Mouse (Mus musculus) thymus, adult 2 months (tissue): ENCODE results near the gene Tnfsf10. TPM values are rescaled to one million over a fixed set of nuclear protein-coding genes. Genes with fewer than 3 reads are reported as not detected.

Experiments
- DNase-seq: peaks from one replicate; pipeline ENCODE4 v3.0.0; 2021
- H3K27ac ChIP-seq: fragments of 200-500 bp; 2 replicates; pipeline ENCODE4 v1.5.1; 2012; ENCODE audit warnings: low read length, control low read depth; ENCODE audit not compliant: control insufficient read depth, insufficient read depth
- H3K27me3 ChIP-seq: fragments of 200-500 bp; 2 replicates; pipeline ENCODE4 v1.6.1; 2012; ENCODE audit warnings: mild to moderate bottlenecking, low read length, moderate library complexity, mixed read lengths; ENCODE audit not compliant: control insufficient read depth, insufficient read depth
- H3K36me3 ChIP-seq: fragments of 200-500 bp; 2 replicates; pipeline ENCODE4 v1.6.1; 2012; ENCODE audit warnings: mild to moderate bottlenecking, low read length, moderate library complexity; ENCODE audit not compliant: control insufficient read depth, insufficient read depth
- H3K4me1 ChIP-seq: fragments of 200-500 bp; replicated peaks from 2 replicates; pipeline ENCODE4 v1.6.1; 2012; ENCODE audit warnings: low read length; ENCODE audit not compliant: control insufficient read depth, insufficient read depth
- H3K4me3 ChIP-seq: fragments of 200-500 bp; 2 replicates; pipeline ENCODE4 v1.5.1; 2012; ENCODE audit warnings: mild to moderate bottlenecking, low read length, control low read depth, moderate library complexity; ENCODE audit not compliant: control insufficient read depth, insufficient read depth
- CTCF ChIP-seq: fragments of 200-500 bp; IDR thresholded peaks from 2 replicates; pipeline ENCODE4 v1.5.1; 2012; ENCODE audit warnings: mild to moderate bottlenecking, control low read depth, low read length, moderate library complexity, borderline replicate concordance; ENCODE audit not compliant: control insufficient read depth, poor library complexity, insufficient read depth; ENCODE audit errors: extremely low read depth
- POLR2A ChIP-seq: fragments of 200-500 bp; IDR thresholded peaks from 2 replicates; pipeline ENCODE4 v1.6.1; 2012; ENCODE audit warnings: mild to moderate bottlenecking, low read length, control low read depth, moderate library complexity; ENCODE audit not compliant: control insufficient read depth, poor library complexity, insufficient read depth; ENCODE audit errors: extremely low read depth
- WGBS: fragments of 180-500 bp; shearing (Covaris S2); methylation state at CpG from one replicate; pipeline ENCODE4 v1.1.7; 2018; 5-methylcytosine and 5-hydroxymethylcytosine counted together
- polyA plus RNA-seq: library from polyadenylated mRNA; depleted of rRNA; stranded (reverse); fragments of >200 nt; gene quantifications from 2 replicates; pipeline ENCODE4 v1.2.3, GENCODE M21; 2012

Gene Tnfsf10
- polyA plus RNA-seq, 1 experiment: 6.3 TPM

GRCm38 (mm10) chr3:27342462-27342861 lies 25.6 kb downstream of the Tnfsf10 start:
- no peaks in the 10 kb centered on the region for H3K4me1 ChIP-seq

GRCm38 (mm10) chr3:27345526-27345925 lies 28.7 kb downstream of the Tnfsf10 start:
- Histone ChIP-seq H3K36me3 (no peaks in the 10 kb centered on the region), H3K27me3 (no peaks in the 10 kb centered on the region), H3K4me3 (no peak overlapping the region), H3K4me1 (no peaks in the 10 kb centered on the region), H3K27ac (no peak overlapping the region)
- TF ChIP-seq POLR2A (no peak), CTCF (peak; percentile 58; the same call in 1 of the 2 replicates)
- 17% methylated on average over 6 of the region's 6 CpGs for WGBS
- DNase-seq: peak; percentile 84

More at GRCm38 (mm10) chr3:27342462-27342861, 25.6 kb downstream of the Tnfsf10 start:
- no peak for TF ChIP-seq POLR2A
- no peak for TF ChIP-seq CTCF
- Histone ChIP-seq H3K4me3 (no peak overlapping the region), H3K36me3 (no peaks in the 10 kb centered on the region), H3K27me3 (no peaks in the 10 kb centered on the region), H3K27ac (no peak overlapping the region)
- 89% methylated on average over 6 of the region's 6 CpGs for WGBS
- no peak for DNase-seq

GRCm38 (mm10) chr3:27348462-27348861 lies 31.6 kb downstream of the Tnfsf10 start:
- Histone ChIP-seq H3K4me1 (no peaks in the 10 kb centered on the region), H3K4me3 (no peak overlapping the region), H3K36me3 (no peaks in the 10 kb centered on the region), H3K27me3 (no peaks in the 10 kb centered on the region), H3K27ac (no peak overlapping the region)
- TF ChIP-seq POLR2A: no peak
- 94% methylated on average over 5 of the region's 5 CpGs for WGBS
- DNase-seq: no peak

GRCm38 (mm10) chr3:27351105-27351504 lies 34.3 kb downstream of the Tnfsf10 start:
- 89% methylated on average over 9 of the region's 9 CpGs for WGBS
- Histone ChIP-seq H3K27ac (no peak overlapping the region), H3K36me3 (no peaks in the 10 kb centered on the region), H3K4me3 (no peak overlapping the region), H3K4me1 (no peaks in the 10 kb centered on the region), H3K27me3 (no peaks in the 10 kb centered on the region)
- DNase-seq: no peak
- TF ChIP-seq CTCF: no peak
- no peak for TF ChIP-seq POLR2A

GRCm38 (mm10) chr3:27359100-27359720 lies 42.4 kb downstream of the Tnfsf10 start:
- Histone ChIP-seq H3K36me3 (no peaks in the 10 kb centered on the region), H3K4me1 (no peaks in the 10 kb centered on the region), H3K27ac (no peak overlapping the region), H3K4me3 (no peak overlapping the region), H3K27me3 (no peaks in the 10 kb centered on the region)
- no peak for TF ChIP-seq CTCF
- no peak for TF ChIP-seq POLR2A
- no peak for DNase-seq
- 92% methylated on average over 2 of the region's 2 CpGs for WGBS

GRCm38 (mm10) chr3:27370125-27370524 lies 53.3 kb downstream of the Tnfsf10 start:
- H3K4me1 ChIP-seq: no peaks in the 10 kb centered on the region; the same call in 1 of the 2 replicates
- TF ChIP-seq POLR2A (no peak), CTCF (no peak)
- WGBS: 10% methylated on average over 10 of the region's 10 CpGs
- no peak overlapping the region for H3K27ac ChIP-seq
- no peak overlapping the region for H3K4me3 ChIP-seq
- H3K27me3 ChIP-seq: peaks cover 5% of the 10 kb centered on the region; the same call in 1 of the 2 replicates
- no peaks in the 10 kb centered on the region for H3K36me3 ChIP-seq
- DNase-seq: peak; percentile 39

GRCm38 (mm10) chr3:27370582-27371275 lies 53.9 kb downstream of the Tnfsf10 start:
- Histone ChIP-seq H3K27ac (no peak overlapping the region), H3K36me3 (no peaks in the 10 kb centered on the region), H3K4me3 (no peak overlapping the region), H3K27me3 (peaks cover 5% of the 10 kb centered on the region; the same call in 1 of the 2 replicates), H3K4me1 (no peaks in the 10 kb centered on the region; the same call in 1 of the 2 replicates)
- WGBS: 11% methylated on average over 20 of the region's 20 CpGs
- no peak for DNase-seq
- no peak for TF ChIP-seq CTCF
- TF ChIP-seq POLR2A: no peak
